Mouse (Mus musculus) cortical plate, adult 2 months (tissue): ENCODE measurements around the gene Ttc7.

Experiments
- CTCF ChIP-seq: fragments of 200-500 bp; IDR thresholded peaks from 2 replicates; pipeline ENCODE4 v1.5.1; 2011; ENCODE audit warnings: mild to moderate bottlenecking, control low read depth, low read length; ENCODE audit not compliant: insufficient read depth; ENCODE audit errors: extremely low read depth
- POLR2A ChIP-seq: fragments of 200-500 bp; IDR thresholded peaks from 2 replicates; pipeline ENCODE4 v1.6.1; 2011; ENCODE audit warnings: mild to moderate bottlenecking, low read length, control low read depth; ENCODE audit not compliant: insufficient read depth; ENCODE audit errors: extremely low read depth

DNA sequence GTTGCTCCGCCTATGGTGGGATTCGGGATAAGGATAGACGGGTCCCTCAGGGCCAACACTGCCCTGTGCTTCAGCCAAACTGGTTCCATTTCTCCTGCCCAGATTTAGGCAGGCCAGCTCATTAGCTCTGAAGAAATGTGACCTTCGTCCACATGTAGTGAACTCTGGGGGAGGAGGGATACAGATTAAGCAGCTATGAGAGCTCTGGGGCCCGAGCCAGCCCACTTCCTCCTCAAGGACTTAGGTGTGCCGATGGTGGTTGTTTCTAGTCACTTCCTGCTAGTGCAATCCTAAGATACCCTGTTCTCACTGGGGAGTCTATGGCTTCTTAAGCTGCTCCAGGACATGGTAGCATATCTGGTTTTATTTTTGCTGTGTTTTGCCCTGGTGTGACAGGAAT lies 16.3 kb downstream of the Ttc7 start:
- no peak for TF ChIP-seq POLR2A
- TF ChIP-seq CTCF, result no peak
